Mouse (Mus musculus) adrenal gland, postnatal 10 days (tissue): ENCODE results near the gene Foxj3. TPM values are rescaled to one million over a fixed set of nuclear protein-coding genes. Genes with fewer than 3 reads are reported as not detected.
"Not testable (repeated sequence)": the region's sequence is repeated elsewhere in the genome, so short reads cannot be mapped to it uniquely, and the experiment has no call there.

Source experiments
- DNase-seq: peaks from one replicate; pipeline ENCODE4 v3.0.0; 2021; ENCODE audit warnings: mixed read lengths
- total RNA-seq, 2 experiments: library from RNA; stranded (reverse); gene quantifications; 2 replicates each; pipeline ENCODE4 v1.2.3; 2021

Gene Foxj3
- total RNA-seq, 2 experiments from 2014 or later: 29.8 to 39.3 TPM

- DNase-seq: no peak
Measured at GRCm38 (mm10) chr4:119572682-119573081, 35.9 kb downstream of the Foxj3 start.

- no peak for DNase-seq
Measured at GRCm38 (mm10) chr4:119574504-119574903, 37.7 kb downstream of the Foxj3 start.

- no peak for DNase-seq
Measured at GRCm38 (mm10) chr4:119575459-119575858, 38.7 kb downstream of the Foxj3 start.

GRCm38 (mm10) chr4:119588037-119588436, 51.2 kb downstream of the Foxj3 start:
- DNase-seq: no peak

GRCm38 (mm10) chr4:119589423-119589822, 52.6 kb downstream of the Foxj3 start:
- DNase-seq: no peak

GRCm38 (mm10) chr4:119590027-119590426, 53.2 kb downstream of the Foxj3 start:
- DNase-seq: no peak

- no peak for DNase-seq
Measured at GRCm38 (mm10) chr4:119592479-119592878, 55.7 kb downstream of the Foxj3 start.

- DNase-seq: no peak
Measured at GRCm38 (mm10) chr4:119594331-119594730, 57.5 kb downstream of the Foxj3 start.

- DNase-seq: no peak
Measured at GRCm38 (mm10) chr4:119599605-119600004, 62.8 kb downstream of the Foxj3 start.

- no peak for DNase-seq
Measured at GRCm38 (mm10) chr4:119609488-119609887, 72.7 kb downstream of the Foxj3 start.

GRCm38 (mm10) chr4:119614078-119614477, 77.3 kb downstream of the Foxj3 start:
- DNase-seq: no peak

GRCm38 (mm10) chr4:119614724-119615123, 77.9 kb downstream of the Foxj3 start:
- no peak for DNase-seq

- no peak for DNase-seq
Measured at GRCm38 (mm10) chr4:119626081-119626645, 89.4 kb downstream of the Foxj3 start.

GRCm38 (mm10) chr4:119626876-119627275, 90.1 kb downstream of the Foxj3 start:
- no peak for DNase-seq

GRCm38 (mm10) chr4:119627317-119627716, 90.5 kb downstream of the Foxj3 start:
- no peak for DNase-seq

- DNase-seq: not testable (repeated sequence)
Measured at GRCm38 (mm10) chr4:119628363-119628762, 91.6 kb downstream of the Foxj3 start.

GRCm38 (mm10) chr4:119631115-119631919, 94.5 kb downstream of the Foxj3 start:
- DNase-seq: peak; percentile 60

- DNase-seq: no peak
Measured at GRCm38 (mm10) chr4:119632721-119633120, 95.9 kb downstream of the Foxj3 start.

- DNase-seq: no peak
Measured at GRCm38 (mm10) chr4:119633342-119633741, 96.5 kb downstream of the Foxj3 start.

- no peak for DNase-seq
Measured at GRCm38 (mm10) chr4:119633948-119634347, 97.1 kb downstream of the Foxj3 start.

GRCm38 (mm10) chr4:119634908-119635660, 98.3 kb downstream of the Foxj3 start:
- no peak for DNase-seq

GRCm38 (mm10) chr4:119635686-119636085, 98.9 kb downstream of the Foxj3 start:
- DNase-seq: no peak

- no peak for DNase-seq
Measured at GRCm38 (mm10) chr4:119636731-119637130, 99.9 kb downstream of the Foxj3 start.
